Mouse (Mus musculus) adrenal gland, postnatal 14 days (tissue): ENCODE data around the gene Cbx3. TPM values are rescaled to one million over a fixed set of nuclear protein-coding genes. Genes with fewer than 3 reads are reported as not detected.

Experiments
- DNase-seq: peaks from one replicate; pipeline ENCODE4 v3.0.0; 2021; ENCODE audit warnings: mixed read lengths
- long read RNA-seq, 2 experiments: library from polyadenylated mRNA; stranded (forward); transcript quantifications; one replicate each; pipeline ENCODE4 v2.0.0; 2021
- total RNA-seq: library from RNA; stranded (reverse); gene quantifications from 2 replicates; pipeline ENCODE4 v1.2.3, GENCODE M21; 2021

Gene Cbx3
- total RNA-seq: 111 and 114 TPM in 2 replicates
- long read RNA-seq, experiment 1, transcript Cbx3-201 (6 exons, 1,889 nt): major isoform, 132 of 150 reads
- long read RNA-seq, experiment 1, partial matches to known transcripts: 1 of 150 reads
- long read RNA-seq, experiment 1, other reads (novel, unspliced or antisense): 12 of 150 reads
- long read RNA-seq, experiment 2, transcript Cbx3-201 (6 exons, 1,889 nt): major isoform, 89 of 98 reads
- long read RNA-seq, experiment 2, partial matches to known transcripts: 3 of 98 reads
- long read RNA-seq, experiment 2, other reads (novel, unspliced or antisense): 5 of 98 reads

DNA sequence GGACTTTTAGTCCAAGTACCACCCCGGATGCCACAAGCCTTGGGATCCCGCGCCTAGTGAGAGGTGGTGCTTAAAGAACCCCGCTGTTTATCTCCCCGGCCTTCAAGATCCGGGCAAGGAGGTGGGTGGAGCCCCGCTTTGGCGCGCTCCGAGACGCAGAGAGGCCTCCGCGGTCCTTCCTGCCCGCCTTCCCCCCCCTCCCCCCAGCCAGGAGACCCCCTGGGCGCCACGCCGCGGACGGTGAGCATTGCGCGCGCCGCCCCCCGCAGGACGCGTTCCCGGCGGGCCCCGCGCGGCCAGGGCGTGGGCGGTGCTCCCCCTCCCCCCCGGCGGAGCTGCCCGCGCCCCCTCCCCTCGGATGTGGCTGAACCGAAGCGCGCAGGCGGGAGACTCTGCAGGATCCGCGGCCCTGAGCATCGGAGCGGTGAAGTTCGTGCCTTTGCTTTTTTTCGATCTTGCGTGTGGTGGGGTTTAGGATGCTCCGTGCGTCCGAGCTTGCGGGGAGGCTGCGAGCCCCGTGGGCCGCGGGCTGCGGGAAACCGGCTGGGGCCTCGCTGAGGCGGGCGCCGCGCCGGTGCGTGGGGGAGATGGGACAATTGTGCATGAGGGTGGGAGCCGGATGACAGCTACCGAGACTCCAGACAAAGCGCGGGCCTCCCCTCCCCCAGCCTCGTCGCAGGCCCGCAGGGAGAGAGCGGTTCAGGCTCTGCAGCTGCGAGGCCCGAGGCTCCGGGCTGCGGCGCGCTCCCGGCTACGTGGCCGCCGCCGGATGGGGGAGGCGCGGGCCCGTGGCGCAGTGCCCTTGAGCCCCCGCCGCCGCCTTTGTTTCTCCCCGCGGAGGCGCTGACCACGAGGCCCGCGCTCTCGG lies at the start of gene Cbx3:
Gene Cbx3, plus strand, starts transcription at position 50 of the 868 bp plus-strand sequence.
- peak; percentile 91 for DNase-seq

- DNase-seq: no peak
Observed at GRCm38 (mm10) chr6:51423466-51424122, 46.6 kb upstream of the Cbx3 start.

DNA sequence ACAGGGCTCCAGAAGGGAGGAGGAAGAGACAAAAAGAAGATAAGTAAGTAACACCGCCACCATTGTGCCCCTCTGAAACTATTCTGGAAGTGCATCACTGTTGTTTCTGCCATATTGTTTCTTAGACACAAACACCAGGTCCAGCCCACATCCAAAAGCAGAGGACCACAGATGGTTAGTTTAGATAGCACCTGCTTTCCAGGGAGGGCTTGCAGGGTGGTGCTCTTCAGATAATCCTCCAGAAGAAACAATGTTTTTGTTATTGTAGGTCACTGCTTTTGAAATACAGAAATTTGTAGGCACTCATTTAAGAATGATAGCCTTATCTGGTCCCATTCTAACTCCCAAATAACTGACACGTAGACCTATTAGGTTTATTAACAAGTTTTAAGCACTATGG lies 45.6 kb upstream of the Cbx3 start:
- no peak for DNase-seq

DNA sequence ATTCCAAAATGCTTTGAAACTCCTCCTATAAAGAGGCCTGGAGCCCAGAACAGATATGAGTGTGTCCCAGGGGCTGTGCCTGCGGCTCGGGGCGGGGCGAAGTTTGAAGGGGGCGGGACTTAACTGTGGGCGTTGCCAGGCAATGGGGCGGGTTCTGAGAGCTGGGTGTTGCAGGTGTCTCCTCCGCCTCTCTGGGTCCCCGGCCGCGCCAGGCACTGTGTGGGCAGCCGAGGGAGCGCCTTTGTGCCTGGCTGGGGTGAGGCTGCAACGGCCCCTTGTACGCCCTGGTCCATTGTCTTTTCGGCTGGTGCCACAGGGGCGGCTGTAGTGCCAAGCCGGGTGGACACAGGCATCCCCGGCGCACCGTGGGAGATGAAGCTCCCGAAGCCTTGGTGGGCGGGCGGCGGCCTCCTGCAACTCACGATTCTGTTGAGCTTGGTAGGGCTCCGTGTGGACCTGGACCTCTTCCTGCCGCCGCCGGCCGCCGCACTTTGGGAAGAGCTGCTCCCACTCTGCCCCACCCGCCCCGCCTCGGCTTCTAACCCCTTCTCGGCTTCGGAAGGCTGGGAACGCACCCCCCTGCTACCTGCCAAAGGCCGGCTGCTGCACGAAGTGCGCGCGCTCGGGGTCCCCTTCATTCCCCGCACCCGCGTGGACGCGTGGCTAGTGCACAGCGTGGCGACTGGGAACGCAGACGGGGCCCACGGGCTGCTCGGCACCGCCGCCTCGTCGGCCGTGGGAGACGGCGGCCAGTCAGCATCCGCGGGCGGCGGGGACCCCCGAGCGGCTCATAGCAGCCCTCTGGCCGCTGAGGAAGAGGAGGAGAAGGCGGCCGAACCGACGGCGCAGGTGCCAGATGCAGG lies 37.4 kb upstream of the Cbx3 start, which contains the start of gene Nfe2l3:
Gene Nfe2l3, plus strand, starts transcription at position 136 of the 863 bp plus-strand sequence.
- DNase-seq: peak; percentile 83

GRCm38 (mm10) chr6:51434270-51434669 lies 35.9 kb upstream of the Cbx3 start:
- no peak for DNase-seq

GRCm38 (mm10) chr6:51437665-51438064 lies 32.5 kb upstream of the Cbx3 start:
- DNase-seq: peak; percentile 70

- DNase-seq: no peak
Observed at GRCm38 (mm10) chr6:51438826-51439330, 31.3 kb upstream of the Cbx3 start.

GRCm38 (mm10) chr6:51442191-51442835 lies 27.8 kb upstream of the Cbx3 start:
- DNase-seq: no peak

- no peak for DNase-seq
Observed at GRCm38 (mm10) chr6:51452927-51453503, 17.1 kb upstream of the Cbx3 start.

GRCm38 (mm10) chr6:51454949-51455348 lies 15.2 kb upstream of the Cbx3 start:
- DNase-seq: no peak

DNA sequence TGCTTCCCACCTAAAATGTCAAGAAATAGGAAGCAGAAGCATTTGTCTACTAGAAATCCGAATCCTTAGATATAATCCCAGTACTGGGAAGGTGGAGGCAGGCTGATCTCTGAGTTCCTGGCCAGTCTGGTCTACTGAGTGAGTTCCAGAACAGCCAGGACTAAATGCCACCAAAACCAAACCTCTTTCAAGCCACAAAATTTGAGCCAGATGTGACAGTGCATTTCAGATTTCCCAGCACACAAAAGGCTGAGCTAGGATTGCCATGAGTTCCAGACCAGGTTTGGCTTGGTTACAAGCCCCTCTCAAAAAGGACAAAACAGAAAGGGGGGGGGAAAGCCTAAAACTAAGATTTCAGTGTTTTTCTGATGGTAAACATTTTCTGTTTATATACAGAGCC lies 14.0 kb upstream of the Cbx3 start:
- no peak for DNase-seq

DNA sequence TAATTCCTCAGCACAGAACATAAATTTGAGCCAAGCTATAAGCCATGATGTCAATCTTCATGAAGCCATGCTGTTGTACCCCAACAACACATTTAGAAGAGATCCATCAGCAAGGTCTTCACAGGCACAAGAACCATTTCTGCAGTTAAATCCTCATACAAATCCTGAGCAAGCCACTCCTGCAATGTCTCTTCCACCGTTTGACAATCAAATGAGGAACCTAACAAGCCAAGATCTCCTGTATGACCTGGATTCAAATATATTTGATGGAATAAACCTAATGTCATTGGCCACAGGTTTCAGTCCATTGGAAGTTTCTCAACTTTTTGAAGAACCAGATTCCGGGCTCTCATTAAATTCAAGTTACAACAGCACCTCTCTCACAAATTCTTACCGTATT lies 12.9 kb upstream of the Cbx3 start:
- DNase-seq: no peak

GRCm38 (mm10) chr6:51457770-51458387 lies 12.3 kb upstream of the Cbx3 start:
- DNase-seq: no peak

- DNase-seq: peak; percentile 63
Observed at GRCm38 (mm10) chr6:51458925-51459312, 11.2 kb upstream of the Cbx3 start.

GRCm38 (mm10) chr6:51459313-51460020 lies 10.7 kb upstream of the Cbx3 start:
- peak; percentile 24 for DNase-seq

DNA sequence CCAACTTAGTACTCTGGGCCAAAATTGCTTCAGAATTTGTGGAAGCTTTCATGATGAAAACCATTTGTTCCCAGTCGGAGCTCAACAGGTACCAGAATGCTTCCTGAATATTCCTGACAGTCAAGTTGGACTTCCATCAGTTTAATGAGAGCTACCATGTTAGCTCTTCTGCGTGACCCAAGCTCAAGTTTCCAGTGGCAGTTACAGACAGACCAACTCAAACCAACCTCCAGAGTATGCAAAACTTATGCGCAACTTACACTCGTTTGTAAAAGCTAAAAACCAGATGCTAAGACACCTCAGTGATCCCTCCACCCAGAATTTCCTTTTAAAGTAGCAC lies 10.2 kb upstream of the Cbx3 start:
- DNase-seq: no peak

- no peak for DNase-seq
Observed at GRCm38 (mm10) chr6:51460363-51460762, 9.8 kb upstream of the Cbx3 start.

GRCm38 (mm10) chr6:51467649-51468048 lies 2.5 kb upstream of the Cbx3 start:
- DNase-seq: no peak

GRCm38 (mm10) chr6:51468891-51469561 lies 1.1 kb upstream of the Cbx3 start:
- DNase-seq: peak; percentile 85
